Mouse (Mus musculus) ES-E14 (cell line): ENCODE measurements around the gene Mettl21a. TPM values are rescaled to one million over a fixed set of nuclear protein-coding genes. Genes with fewer than 3 reads are reported as not detected.

Experiments
- DNase-seq: peaks from one replicate; pipeline ENCODE4 v3.0.0-alpha.2; 2013; ENCODE audit warnings: low read depth, low spot score
- H3K27ac ChIP-seq: 2 replicates; pipeline ENCODE4 v1.5.1; 2012; ENCODE audit warnings: low read depth, mild to moderate bottlenecking, low read length, moderate library complexity, mixed read lengths; ENCODE audit not compliant: poor library complexity, insufficient read depth, severe bottlenecking
- H3K36me3 ChIP-seq: 2 replicates; pipeline ENCODE4 v1.6.1; 2012; ENCODE audit warnings: mild to moderate bottlenecking, low read length, moderate library complexity, mixed read lengths; ENCODE audit not compliant: control insufficient read depth, poor library complexity, insufficient read depth, severe bottlenecking
- H3K4me1 ChIP-seq, 2 experiments: fragments of 150-350 bp in 1 of 2; sonication (generic) in 1 of 2; 2 replicates each; pipeline ENCODE4 v1.6.1; 2012; ENCODE audit warnings: low read length in 2 of 2, mild to moderate bottlenecking in 1 of 2, mixed read lengths in 1 of 2; ENCODE audit not compliant: control insufficient read depth in 2 of 2, insufficient read depth in 2 of 2, poor library complexity in 1 of 2
- H3K4me3 ChIP-seq, 2 experiments: fragments of 150-350 bp in 1 of 2; sonication (generic) in 1 of 2; 2 replicates each; pipeline ENCODE4 v1.5.1; 2012; ENCODE audit warnings: low read length in 2 of 2, low read depth in 1 of 2, mild to moderate bottlenecking in 1 of 2, mixed read lengths in 1 of 2; ENCODE audit not compliant: insufficient read depth in 1 of 2, poor library complexity in 1 of 2, severe bottlenecking in 1 of 2
- H3K9ac ChIP-seq: 2 replicates; pipeline ENCODE4 v1.6.1; 2012; ENCODE audit warnings: low read depth, mild to moderate bottlenecking, low read length, mixed read lengths; ENCODE audit not compliant: poor library complexity, insufficient read depth, severe bottlenecking
- H3K9me3 ChIP-seq: fragments of 150-350 bp; sonication (generic); 2 replicates; pipeline ENCODE4 v1.6.1; 2012; ENCODE audit warnings: low read depth, mild to moderate bottlenecking, low read length; ENCODE audit not compliant: control insufficient read depth, insufficient read depth
- CHD2 ChIP-seq: IDR thresholded peaks from 2 replicates; pipeline ENCODE4 v1.6.1; 2014; ENCODE audit warnings: mild to moderate bottlenecking, low read depth, low read length, inconsistent platforms
- HCFC1 ChIP-seq: IDR thresholded peaks from 2 replicates; pipeline ENCODE4 v1.6.1; 2012; ENCODE audit warnings: low read length, inconsistent platforms, borderline replicate concordance; ENCODE audit not compliant: insufficient read depth
- MAFK ChIP-seq: IDR thresholded peaks from 2 replicates; pipeline ENCODE4 v1.6.1; 2014; ENCODE audit warnings: mild to moderate bottlenecking, low read depth, low read length, inconsistent platforms; ENCODE audit not compliant: insufficient read depth
- ZC3H11A ChIP-seq: IDR thresholded peaks from 2 replicates; pipeline ENCODE4 v1.6.1; 2012; ENCODE audit warnings: low read depth, mild to moderate bottlenecking, inconsistent platforms, low read length, borderline replicate concordance
- ZNF384 ChIP-seq: IDR thresholded peaks from 2 replicates; pipeline ENCODE4 v1.6.1; 2012; ENCODE audit warnings: low read depth, low read length, inconsistent platforms
- in situ Hi-C, 2 experiments: fragments of 600-800 bp; cut with MboI; formaldehyde crosslinking; loops; one replicate each; pipeline ENCODE4 v1.15.1; 2025; ENCODE audit warnings: low sequenced_read_pairs in 2 of 2, inconsistent platforms in 1 of 2; ENCODE audit not compliant: unreplicated experiment in 2 of 2
- total RNA-seq: library from RNA; depleted of rRNA; stranded (reverse); fragments of 300-350 nt; gene quantifications from 2 replicates; pipeline ENCODE4 v1.2.3, GENCODE M21; 2012

Mettl21a gene
- total RNA-seq, 1 experiment, result 18.6 TPM

DNA sequence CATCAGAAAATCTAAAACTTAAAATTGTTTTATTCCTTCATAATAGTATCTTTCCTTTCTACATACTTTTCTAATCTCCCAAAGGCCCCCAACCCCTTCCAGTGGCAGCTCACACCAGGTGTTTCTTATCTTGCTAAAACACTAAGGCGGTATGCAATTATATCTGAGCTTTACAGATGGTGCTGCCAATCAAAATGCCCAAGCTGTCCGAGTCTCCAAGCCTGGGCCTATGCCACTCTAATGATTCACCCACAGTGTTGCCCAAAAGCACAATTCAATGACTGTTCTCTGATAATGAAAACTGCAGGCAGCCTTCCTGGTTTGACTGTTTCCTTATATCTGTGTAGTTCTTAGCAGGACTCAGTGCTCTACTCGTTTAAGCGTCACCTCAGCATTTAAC is 7.9 kb downstream of the Mettl21a start:
- no peaks in the 10 kb centered on the region for H3K4me1 ChIP-seq
- H3K27ac ChIP-seq, result no peak overlapping the region
- H3K36me3 ChIP-seq, result peaks cover 10% of the 10 kb centered on the region
- in situ Hi-C loops, result no loop called here
- TF ChIP-seq CHD2 (no peak), ZNF384 (no peak), MAFK (no peak), HCFC1 (no peak), ZC3H11A (no peak)
- H3K4me3 ChIP-seq, result no peak overlapping the region
- no peak overlapping the region for H3K9ac ChIP-seq
- no peaks in the 10 kb centered on the region for H3K9me3 ChIP-seq
- no peak for DNase-seq

DNA sequence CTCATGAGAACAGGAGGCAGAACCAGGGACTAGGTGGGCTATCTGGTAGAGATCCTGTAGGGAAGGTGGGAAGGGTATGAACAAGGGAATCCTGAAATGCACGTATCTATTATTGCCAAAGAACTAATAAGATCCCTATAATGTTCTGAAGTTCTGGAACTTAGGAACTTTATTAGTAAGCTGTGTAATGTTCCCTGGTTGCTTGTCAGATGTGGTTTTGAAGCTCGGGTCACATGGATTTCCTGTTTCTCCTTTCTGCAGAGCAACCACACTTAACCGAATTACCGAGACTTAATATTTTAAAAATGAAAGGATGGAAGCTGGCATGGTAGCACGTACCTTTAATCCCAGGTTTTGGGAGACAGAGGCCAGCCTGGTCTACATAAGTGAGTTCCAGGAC is 13.7 kb downstream of the Mettl21a start:
- Histone ChIP-seq H3K27ac (no peak overlapping the region), H3K4me1 (no peaks in the 10 kb centered on the region), H3K4me3 (no peak overlapping the region), H3K36me3 (peaks cover 9% of the 10 kb centered on the region), H3K9me3 (no peaks in the 10 kb centered on the region), H3K9ac (no peak overlapping the region)
- in situ Hi-C loops, result no loop called here
- no peak for DNase-seq
- no peak for TF ChIP-seq HCFC1
- no peak for TF ChIP-seq ZC3H11A
- TF ChIP-seq ZNF384, result no peak
- TF ChIP-seq CHD2, result no peak
- no peak for TF ChIP-seq MAFK

DNA sequence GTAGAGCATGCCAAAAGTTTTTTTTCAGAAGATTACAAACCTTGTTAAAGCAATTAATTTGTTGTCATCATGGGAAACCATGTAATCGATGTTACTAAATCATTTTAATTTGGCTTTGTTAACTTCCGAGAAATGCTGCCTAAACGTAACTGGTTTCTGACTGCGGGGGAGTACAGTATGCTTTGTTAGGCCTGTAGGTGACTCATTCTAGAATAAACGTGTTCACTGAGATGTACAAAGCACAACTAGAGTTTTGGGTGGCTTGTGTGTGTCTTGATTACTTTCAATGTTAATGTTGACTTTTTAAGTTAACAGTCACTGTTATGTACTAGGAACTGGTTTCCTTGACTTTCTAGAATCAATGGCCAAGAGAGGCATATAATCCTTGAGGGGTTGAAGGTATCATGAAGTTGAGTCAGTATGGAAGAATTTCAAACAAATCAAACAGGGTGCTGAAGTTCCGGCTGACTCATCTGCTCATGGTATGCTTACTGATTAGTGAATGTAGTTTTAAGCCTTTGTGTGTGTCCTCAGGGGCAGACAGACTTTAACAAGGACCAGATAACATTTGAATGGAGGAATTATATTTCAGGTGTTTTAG is 15.7 kb downstream of the Mettl21a start:
- H3K4me1 ChIP-seq, result no peaks in the 10 kb centered on the region
- no peak for DNase-seq
- H3K9me3 ChIP-seq, result no peaks in the 10 kb centered on the region
- H3K36me3 ChIP-seq, result peaks cover 4% of the 10 kb centered on the region
- in situ Hi-C loops, result no loop called here
- H3K4me3 ChIP-seq, result no peak overlapping the region
- no peak for TF ChIP-seq MAFK
- no peak for TF ChIP-seq ZNF384
- TF ChIP-seq ZC3H11A, result no peak
- no peak for TF ChIP-seq HCFC1
- TF ChIP-seq CHD2, result no peak
- H3K9ac ChIP-seq, result no peak overlapping the region
- no peak overlapping the region for H3K27ac ChIP-seq

DNA sequence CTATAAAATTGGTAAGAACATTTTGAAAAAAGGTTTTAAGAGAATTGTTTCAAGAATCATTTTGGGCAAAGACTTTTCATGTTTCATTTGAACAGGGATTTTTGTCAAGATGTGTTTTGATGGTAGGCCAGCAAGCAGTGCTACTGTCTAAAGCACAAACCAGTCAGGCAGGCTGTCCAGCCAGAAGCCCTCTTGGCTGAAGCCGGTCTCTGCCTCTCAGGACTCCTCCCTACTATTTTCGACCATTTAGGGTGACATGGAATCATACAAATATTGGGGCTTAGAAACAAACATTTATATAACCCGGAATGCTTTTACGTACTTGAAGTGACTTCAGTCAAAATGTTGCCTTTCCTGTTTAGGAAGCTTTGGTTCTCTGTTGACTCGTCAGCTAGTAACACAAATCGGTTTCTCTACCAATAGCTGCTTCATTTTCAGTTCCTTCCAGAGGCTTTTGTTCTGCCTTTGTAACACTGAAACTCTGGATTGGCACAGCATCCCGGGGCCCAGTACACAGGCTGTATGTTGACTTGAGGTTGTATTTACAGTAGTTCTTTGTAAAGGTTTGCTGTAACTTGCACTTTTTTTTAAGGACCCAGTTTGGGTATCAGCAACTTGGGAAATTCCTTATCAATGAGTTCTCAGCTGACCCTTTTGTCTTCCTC is 16.5 kb downstream of the Mettl21a start:
- peaks cover 2% of the 10 kb centered on the region for H3K36me3 ChIP-seq
- TF ChIP-seq ZC3H11A, result no peak
- no peak for TF ChIP-seq CHD2
- H3K9me3 ChIP-seq, result no peaks in the 10 kb centered on the region
- no peak overlapping the region for H3K9ac ChIP-seq
- DNase-seq, result no peak
- H3K27ac ChIP-seq, result no peak overlapping the region
- no peak overlapping the region for H3K4me3 ChIP-seq
- no peaks in the 10 kb centered on the region for H3K4me1 ChIP-seq
- in situ Hi-C loops, result no loop called here

DNA sequence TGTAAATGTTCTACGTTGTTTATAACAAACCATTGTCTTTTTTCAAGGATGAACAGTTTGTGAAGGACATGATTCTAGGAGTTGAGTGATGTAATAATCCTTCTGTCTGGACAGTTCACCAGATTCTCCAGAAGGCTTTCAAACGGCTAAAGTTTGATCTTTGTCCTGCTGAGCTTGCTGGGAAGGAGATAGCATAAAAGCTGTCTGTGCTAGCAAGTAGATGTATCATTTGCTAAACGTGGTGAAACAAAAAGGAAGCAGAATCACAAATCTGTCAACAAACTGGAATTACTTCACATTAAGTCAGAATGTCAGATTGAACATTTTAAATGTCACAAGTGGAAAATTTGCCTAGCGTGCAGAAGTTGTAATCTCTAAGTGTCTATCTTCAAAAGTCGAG is 18.1 kb downstream of the Mettl21a start:
- in situ Hi-C loops, result no loop called here
- H3K36me3 ChIP-seq, result 0 out of 2 replicates have a peak, but pooled peaks cover 2% of the 10 kb centered on the region

More for the DNA sequence above, 18.1 kb downstream of the Mettl21a start:
- Histone ChIP-seq H3K4me3 (no peak overlapping the region), H3K9ac (no peak overlapping the region), H3K27ac (no peak overlapping the region), H3K4me1 (no peaks in the 10 kb centered on the region), H3K9me3 (no peaks in the 10 kb centered on the region)
- DNase-seq, result no peak
- TF ChIP-seq ZNF384 (no peak), CHD2 (no peak), MAFK (no peak)
